Mouse (Mus musculus): ENCODE measurements at regions not wholly inside any gene's neighbourhood (a gene's known extent, or its start where the extent isn't known, plus 50 kb on each side); places are given as distances from the start of the nearest gene placed in this dataset.

DNA sequence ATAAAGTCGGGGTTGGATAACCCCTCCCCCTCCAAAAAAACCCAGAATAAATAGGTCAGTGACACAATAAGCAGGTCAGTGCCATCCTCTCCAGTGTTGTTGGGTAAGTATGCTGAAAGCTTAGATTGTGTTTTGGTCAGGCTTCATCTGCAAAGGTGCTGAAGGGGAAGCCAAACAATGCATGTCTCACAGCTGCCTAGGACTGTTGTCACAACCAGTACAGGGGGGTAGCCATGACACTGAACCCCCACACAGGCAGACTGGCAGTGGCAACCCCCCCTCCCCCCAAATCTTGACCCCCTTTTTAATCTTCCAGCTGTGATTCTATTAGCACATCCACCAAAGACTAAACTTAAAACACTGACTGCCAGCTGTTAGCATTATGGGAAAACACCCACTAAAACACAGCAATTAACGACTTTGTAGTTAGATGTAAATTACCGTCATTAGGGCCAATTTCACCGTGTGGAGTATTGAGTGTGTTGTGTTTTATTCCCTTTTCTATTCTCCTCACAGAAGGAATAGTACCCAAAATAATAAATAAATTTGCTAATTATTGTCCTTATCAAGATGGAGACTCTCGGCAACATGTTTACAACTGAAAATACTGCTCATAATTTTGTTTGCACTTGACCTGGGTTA, 105.5 kb upstream of the Ufm1 start:
- DNase-seq (ENCODE audit: low spot score), result no peak

DNA sequence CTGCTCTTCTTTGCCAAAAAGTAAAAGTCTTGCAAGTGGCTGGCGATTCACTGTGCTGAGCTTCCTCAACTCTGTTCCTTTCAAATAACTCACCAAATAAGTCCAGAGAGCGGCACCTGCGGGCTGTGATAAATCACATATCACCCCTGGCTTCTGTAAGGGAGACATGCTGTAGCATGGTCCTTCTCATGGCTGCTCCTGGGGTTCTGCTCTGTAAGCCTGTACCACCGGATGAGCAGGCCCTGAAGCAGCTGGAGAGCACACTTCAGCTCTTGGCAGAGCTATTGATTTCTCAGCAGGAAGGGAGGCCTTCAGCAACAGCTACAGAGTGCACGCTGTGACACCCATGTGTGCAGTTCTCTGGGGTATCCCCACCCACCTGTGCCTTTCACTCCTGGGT, 101.5 kb upstream of the Ufm1 start:
- no peak for DNase-seq (ENCODE audit: low spot score)

DNA sequence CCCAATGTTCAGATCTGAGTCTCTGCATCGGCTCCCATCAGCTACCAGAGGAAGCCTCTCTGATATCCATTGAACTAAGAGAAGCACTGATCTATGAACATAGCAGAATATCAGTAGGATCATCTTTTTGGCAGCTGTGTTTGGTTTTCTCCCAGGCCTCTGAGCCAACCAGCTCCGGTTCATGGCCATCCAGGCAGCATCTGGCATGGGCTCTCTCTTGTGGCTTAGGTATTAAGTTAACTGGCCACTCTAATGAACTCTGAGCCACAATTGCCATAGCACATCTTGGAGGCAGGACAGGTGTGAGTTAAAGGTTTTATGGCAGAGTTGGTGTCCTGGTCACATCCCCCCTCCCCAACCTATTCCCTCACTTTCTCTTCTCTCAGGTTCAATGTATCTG, 90.2 kb upstream of the Ufm1 start:
- no peak for DNase-seq (ENCODE audit: low spot score)

DNA sequence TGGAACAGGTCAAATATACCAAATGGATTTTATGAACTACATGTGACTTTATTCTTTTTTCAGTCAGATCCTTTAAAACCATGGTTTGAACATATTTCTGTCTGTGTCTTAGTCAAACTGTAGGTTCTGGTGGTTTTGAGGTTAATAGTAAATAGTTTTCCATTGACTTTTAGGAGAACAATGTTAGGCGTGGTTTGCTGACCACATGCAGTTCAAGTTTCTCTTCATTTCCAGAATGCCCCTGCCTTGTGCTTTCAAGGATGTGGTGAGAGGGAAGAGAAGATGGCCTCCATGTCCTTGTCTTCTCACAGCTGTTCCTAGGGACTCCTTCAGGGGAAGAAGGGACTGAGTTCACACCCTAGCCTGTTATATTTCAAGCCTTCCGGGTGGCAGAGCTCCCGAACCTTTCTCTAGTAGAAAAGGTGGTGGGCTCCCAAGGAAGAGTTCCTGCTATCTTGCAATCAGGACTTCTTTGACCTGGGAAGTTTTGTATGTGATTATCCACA, 76.1 kb upstream of the Ufm1 start:
- no peak for DNase-seq (ENCODE audit: low spot score)

DNA sequence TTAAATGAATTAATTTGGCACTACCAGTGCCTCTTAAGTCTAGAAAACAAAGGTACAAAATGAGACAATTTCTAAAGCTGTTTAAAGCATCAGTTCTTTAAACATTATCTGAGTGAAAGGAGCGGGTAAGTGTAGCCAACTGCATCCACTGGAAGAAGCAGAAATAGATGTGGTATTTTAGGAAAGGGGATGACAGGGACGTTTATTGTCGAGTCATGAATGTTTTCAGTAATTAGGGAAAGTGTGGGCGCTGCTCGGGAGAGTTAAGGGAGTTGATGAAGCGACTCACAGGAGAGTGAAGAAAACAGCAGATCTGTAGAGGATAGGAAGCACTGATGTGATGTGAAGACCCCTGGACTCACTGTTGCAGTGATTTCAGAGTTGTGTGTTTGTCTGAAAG, 68.1 kb upstream of the Ufm1 start:
- DNase-seq (ENCODE audit: low spot score), result no peak

DNA sequence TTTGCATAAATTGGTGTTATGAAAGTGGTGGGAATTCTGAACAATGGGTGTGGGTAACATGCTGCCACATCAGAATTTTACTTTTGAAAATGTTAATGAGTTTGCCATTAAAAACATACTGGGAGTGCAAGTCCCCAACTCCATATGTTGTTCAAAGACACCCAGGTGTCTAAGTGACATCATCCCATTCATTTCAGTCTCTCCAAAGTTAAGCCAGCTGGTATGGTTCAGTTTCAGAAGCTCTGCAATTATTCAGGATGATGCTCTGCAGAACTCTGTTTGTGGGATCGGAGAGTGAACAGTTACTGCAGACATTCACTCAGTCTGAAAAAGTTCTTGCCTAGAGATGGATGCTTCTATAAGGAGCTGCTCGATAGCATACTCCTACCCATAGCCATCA, 56.3 kb upstream of the Ufm1 start:
- no peak for DNase-seq (ENCODE audit: low spot score)

DNA sequence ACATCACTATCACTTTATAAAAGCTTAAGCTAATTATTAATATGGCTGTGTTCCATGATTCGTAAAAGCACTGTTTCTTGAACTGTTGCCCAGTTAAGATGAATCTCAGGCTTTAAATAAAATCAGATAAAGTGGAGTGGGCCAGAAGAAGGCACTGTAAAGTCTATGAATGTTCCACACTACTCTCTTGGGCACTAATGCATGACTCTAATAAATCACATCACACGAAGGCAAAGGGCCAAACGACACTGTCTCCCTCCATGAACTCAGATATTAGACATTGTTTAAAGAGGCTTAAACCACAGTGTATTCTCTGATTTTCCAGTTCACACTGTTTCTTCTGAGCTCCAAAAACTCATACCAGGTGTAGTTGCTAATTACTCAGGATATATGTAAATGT, 55.9 kb upstream of the Ufm1 start:
- no peak for DNase-seq (ENCODE audit: low spot score)

DNA sequence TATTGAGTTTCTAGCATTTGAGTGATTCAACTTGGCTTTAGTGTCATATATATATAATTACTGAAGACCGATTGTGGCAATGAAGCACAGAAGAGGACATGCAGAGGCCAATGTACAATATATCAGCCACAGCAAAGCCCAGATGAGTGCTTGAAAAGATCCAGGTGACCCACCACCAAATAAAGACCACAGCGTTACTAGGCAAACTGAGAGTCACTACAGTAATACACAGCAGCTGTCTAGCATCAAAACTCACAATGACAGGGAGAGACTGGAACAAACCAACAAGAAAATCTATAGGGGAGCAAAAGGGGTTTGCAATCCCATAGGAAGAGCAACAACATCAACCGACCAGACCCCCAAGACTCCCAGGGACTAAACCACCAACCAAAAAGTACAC, 54.3 kb upstream of the Ufm1 start:
- no peak for DNase-seq (ENCODE audit: low spot score)

DNA sequence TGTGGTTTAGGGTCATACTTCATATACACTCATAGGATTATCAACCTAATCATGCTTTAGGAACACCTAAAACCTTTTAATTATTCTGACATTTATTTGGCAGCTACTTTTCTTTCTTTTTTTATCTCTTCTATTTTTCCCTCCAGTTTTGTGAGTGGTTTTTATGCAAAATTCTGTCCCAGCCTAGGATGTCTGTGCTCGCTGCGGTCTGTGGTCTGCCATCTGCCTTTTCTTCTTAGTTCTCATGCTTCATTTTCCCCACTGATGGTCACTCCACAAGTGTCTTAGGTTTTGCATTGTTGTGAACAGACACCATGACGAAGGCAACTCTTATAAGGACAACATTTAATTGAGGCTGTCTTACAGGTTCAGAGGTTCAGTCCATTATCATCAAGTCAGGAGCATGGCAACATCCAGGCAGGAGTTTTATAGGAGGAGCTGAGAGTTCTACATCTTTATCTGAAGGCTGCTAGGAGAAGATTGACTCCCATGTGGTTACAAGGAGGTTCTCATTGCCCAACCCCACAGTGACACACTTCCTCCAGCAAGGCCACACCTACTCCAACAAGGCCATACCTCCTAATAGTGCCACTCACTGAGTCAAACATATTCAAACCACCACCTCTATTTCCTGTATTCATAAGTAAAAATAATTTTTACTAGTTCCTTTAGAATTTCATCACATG, 50.5 kb upstream of the Ufm1 start:
- no peak for DNase-seq (ENCODE audit: low spot score)
